ENCODE assay signal across 26 mouse cellular contexts in the genomic region with DNA sequence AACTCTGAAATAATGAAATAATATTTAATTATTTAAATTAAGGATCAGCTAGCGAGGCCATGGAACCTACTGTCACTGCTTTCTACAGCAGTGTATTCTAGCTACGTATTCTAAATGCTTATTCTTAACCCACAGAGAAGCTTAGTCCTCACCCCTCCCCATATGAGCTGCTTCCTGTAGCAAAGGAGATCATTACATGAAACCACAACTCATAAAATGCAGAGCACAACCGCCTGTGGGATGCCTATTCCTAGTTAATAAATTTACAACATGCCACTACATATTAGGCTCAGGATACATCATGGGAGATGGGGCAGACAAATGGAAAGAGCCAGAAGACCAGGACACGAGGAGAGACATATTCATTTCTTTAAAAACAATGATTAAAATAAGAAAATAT.
"Had no signal": no experiment of that assay in that cellular context is flagged by ENCODE, and none has a peak within 500 bp of the region (broad histone marks: within the 10 kb centered on the region; RNA-seq: fewer than 3 reads in every experiment).

No protein-coding gene starts in this region.

- H3K4me1 ChIP-seq: embryonic facial prominence, embryonic 10.5 days; embryonic facial prominence, embryonic 12.5 days; embryonic facial prominence, embryonic 13.5 days; embryonic facial prominence, embryonic 15.5 days; forebrain, embryonic 12.5 days; forebrain, embryonic 13.5 days; forebrain, embryonic 15.5 days had no signal

- H3K9ac ChIP-seq: embryonic facial prominence, embryonic 12.5 days; embryonic facial prominence, embryonic 13.5 days; embryonic facial prominence, embryonic 15.5 days; forebrain, embryonic 12.5 days; forebrain, embryonic 13.5 days; forebrain, embryonic 15.5 days; forebrain, postnatal 0 days had no signal

- H3K36me3 ChIP-seq: embryonic facial prominence, embryonic 10.5 days; embryonic facial prominence, embryonic 12.5 days; embryonic facial prominence, embryonic 13.5 days; embryonic facial prominence, embryonic 15.5 days; forebrain, embryonic 10.5 days; forebrain, embryonic 12.5 days; forebrain, embryonic 15.5 days had no signal

- ATAC-seq: forebrain, embryonic 13.5 days; forebrain, embryonic 14.5 days; forebrain, embryonic 15.5 days; forebrain, embryonic 16.5 days; forebrain, postnatal 0 days had no signal

- H3K27ac ChIP-seq: embryonic facial prominence, embryonic 10.5 days; embryonic facial prominence, embryonic 12.5 days; embryonic facial prominence, embryonic 13.5 days; embryonic facial prominence, embryonic 15.5 days; forebrain, embryonic 10.5 days; forebrain, embryonic 12.5 days; forebrain, embryonic 13.5 days; forebrain, embryonic 15.5 days; gastrocnemius, adult 2 months; heart, adult 2 months had no signal

- H3K9me3 ChIP-seq: embryonic facial prominence, embryonic 10.5 days; embryonic facial prominence, embryonic 12.5 days; embryonic facial prominence, embryonic 13.5 days; embryonic facial prominence, embryonic 15.5 days; forebrain, embryonic 10.5 days; forebrain, embryonic 12.5 days; forebrain, embryonic 13.5 days; forebrain, embryonic 15.5 days had no signal

- DNase-seq: cerebellum, adult 9-11 months; cerebellum, postnatal 10 days; cerebellum, postnatal 14 days; cerebellum, postnatal 25 days; cerebellum, postnatal 36 days; embryo, embryonic 11 days; forebrain, postnatal 0 days; gastrocnemius, adult 2 months; gastrocnemius, postnatal 10 days; gastrocnemius, postnatal 14 days; gastrocnemius, postnatal 25 days; gastrocnemius, postnatal 36 days; heart, adult 11 months; heart, adult 18-20 months; heart, adult 2 months had no signal

- H3K27me3 ChIP-seq: embryonic facial prominence, embryonic 12.5 days; embryonic facial prominence, embryonic 13.5 days; embryonic facial prominence, embryonic 15.5 days; forebrain, embryonic 12.5 days; forebrain, embryonic 13.5 days; forebrain, embryonic 15.5 days had no signal

- H3K4me3 ChIP-seq: embryonic facial prominence, embryonic 10.5 days; embryonic facial prominence, embryonic 12.5 days; embryonic facial prominence, embryonic 13.5 days; embryonic facial prominence, embryonic 15.5 days; erythroblast, embryonic 14.5 days; forebrain, embryonic 10.5 days; forebrain, embryonic 12.5 days; forebrain, embryonic 13.5 days; forebrain, embryonic 15.5 days; gastrocnemius, adult 2 months; heart, adult 2 months had no signal
